Mouse (Mus musculus) kidney, embryonic 16.5 days (tissue): ENCODE results near the gene Ice1. TPM values are rescaled to one million over a fixed set of nuclear protein-coding genes. Genes with fewer than 3 reads are reported as not detected.

Experiments used
- ATAC-seq: fragments of 200-750 bp; cut with Nextera tagmentation; 2 replicates; pipeline ENCODE4 v1.8.0; 2017; ENCODE audit warnings: moderate TSS enrichment; ENCODE audit not compliant: low FRiP score, low TSS enrichment
- H3K27ac ChIP-seq: fragments of 300-500 bp; sonication (generic); 2 replicates; pipeline ENCODE4 v1.5.1; 2014; ENCODE audit warnings: low read length
- H3K27me3 ChIP-seq: fragments of 300-500 bp; sonication (generic); 2 replicates; pipeline ENCODE4 v1.6.1; 2014; ENCODE audit warnings: low read length, control low read depth, mixed read lengths; ENCODE audit not compliant: insufficient read depth
- H3K36me3 ChIP-seq: fragments of 300-500 bp; sonication (generic); 2 replicates; pipeline ENCODE4 v1.6.1; 2014; ENCODE audit warnings: low read length, control low read depth, mixed read lengths; ENCODE audit not compliant: insufficient read depth
- H3K4me1 ChIP-seq: fragments of 300-500 bp; sonication (generic); 2 replicates; pipeline ENCODE4 v1.6.1; 2014; ENCODE audit warnings: low read length, control low read depth, mixed read lengths; ENCODE audit not compliant: insufficient read depth
- H3K4me2 ChIP-seq: fragments of 300-500 bp; sonication (generic); replicated peaks from 2 replicates; pipeline ENCODE4 v1.6.1; 2014; ENCODE audit warnings: low read depth, low read length
- H3K4me3 ChIP-seq: fragments of 300-500 bp; sonication (generic); 2 replicates; pipeline ENCODE4 v1.5.1; 2014; ENCODE audit warnings: mild to moderate bottlenecking, low read length
- H3K9ac ChIP-seq: fragments of 300-500 bp; sonication (generic); replicated peaks from 2 replicates; pipeline ENCODE4 v1.6.1; 2014; ENCODE audit warnings: low read length
- H3K9me3 ChIP-seq: fragments of 300-500 bp; sonication (generic); 2 replicates; pipeline ENCODE4 v1.6.1; 2016; ENCODE audit warnings: low read length, control low read depth
- WGBS: fragments of 180-500 bp; shearing (Covaris S2); extraction: QIAGEN DNeasy Blood & Tissue Kit; methylation state at CpG from one replicate; pipeline ENCODE4 v1.1.7; 2014; 5-methylcytosine and 5-hydroxymethylcytosine counted together
- polyA plus RNA-seq: library from polyadenylated mRNA; unstranded; fragments of >200 nt; fragmentation: Nextera tagmentation; extraction: Ambion mirVana; gene quantifications from 2 replicates; pipeline ENCODE4 v1.2.1, GENCODE M21; 2015

The Ice1 gene
- polyA plus RNA-seq, 1 experiment from 2014 or later, result 19.9 TPM

DNA sequence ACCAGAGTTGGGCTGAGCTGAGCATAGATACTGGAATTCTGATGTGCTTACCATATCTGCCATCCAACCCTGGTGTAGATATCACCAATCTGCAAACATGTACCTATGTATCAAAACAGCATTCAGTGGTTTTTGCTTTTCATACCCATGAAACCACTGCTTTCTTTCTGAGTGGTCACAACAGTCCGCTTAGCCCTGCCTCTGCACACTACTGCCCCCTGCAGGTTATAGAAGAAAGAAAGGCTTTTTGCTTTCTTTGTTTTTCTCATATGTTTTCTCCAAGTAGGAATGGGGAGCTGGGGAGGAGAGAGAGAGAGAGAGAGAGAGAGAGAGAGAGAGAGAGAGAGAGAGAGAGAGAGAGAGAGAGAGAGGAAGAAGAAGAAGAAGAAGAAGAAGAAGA lies 92.2 kb downstream of the Ice1 start:
- H3K4me2 ChIP-seq, result no peak overlapping the region
- H3K27me3 ChIP-seq, result no peaks in the 10 kb centered on the region
- no peak for ATAC-seq
- H3K4me3 ChIP-seq, result no peak overlapping the region
- H3K9me3 ChIP-seq, result no peaks in the 10 kb centered on the region
- no peaks in the 10 kb centered on the region for H3K4me1 ChIP-seq
- WGBS, result 14% methylated on average over 1 of the region's 1 CpGs
- H3K27ac ChIP-seq, result no peak overlapping the region
- H3K9ac ChIP-seq, result no peak overlapping the region
- no peaks in the 10 kb centered on the region for H3K36me3 ChIP-seq

- no peak overlapping the region for H3K4me3 ChIP-seq
- no peaks in the 10 kb centered on the region for H3K36me3 ChIP-seq
- no peaks in the 10 kb centered on the region for H3K4me1 ChIP-seq
- H3K27me3 ChIP-seq, result no peaks in the 10 kb centered on the region
- WGBS, result 74% methylated on average over 1 of the region's 1 CpGs
- no peaks in the 10 kb centered on the region for H3K9me3 ChIP-seq
- H3K9ac ChIP-seq, result no peak overlapping the region
- H3K4me2 ChIP-seq, result no peak overlapping the region
- ATAC-seq, result no peak
- H3K27ac ChIP-seq, result no peak overlapping the region
Measured at GRCm38 (mm10) chr13:70539842-70540241, 97.6 kb downstream of the Ice1 start.

DNA sequence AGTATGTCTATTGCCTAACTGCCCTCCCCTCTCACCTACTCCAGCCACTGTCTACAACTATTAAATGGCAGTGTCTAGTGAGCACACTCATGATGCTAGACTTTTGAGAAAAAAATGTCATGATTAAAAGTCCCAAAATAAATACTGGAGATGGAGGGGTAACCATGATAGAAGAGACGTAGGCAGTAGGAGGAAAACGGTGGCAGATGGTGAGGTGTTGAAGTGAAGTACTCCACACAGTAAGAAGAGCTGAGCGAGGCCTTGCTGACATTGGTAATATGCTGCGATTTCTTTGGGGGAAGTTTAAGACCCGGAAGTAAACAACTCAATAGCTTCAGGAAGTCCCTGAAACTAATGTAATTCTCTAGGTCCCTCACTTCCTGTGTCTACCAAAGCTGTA lies 104.0 kb downstream of the Ice1 start:
- H3K4me2 ChIP-seq, result no peak overlapping the region
- WGBS, result 91% methylated on average over 5 of the region's 5 CpGs

GRCm38 (mm10) chr13:70532719-70533118 lies 104.7 kb downstream of the Ice1 start:
- no peak for ATAC-seq
- Histone ChIP-seq H3K4me1 (no peaks in the 10 kb centered on the region), H3K9ac (no peak overlapping the region), H3K27ac (no peak overlapping the region), H3K9me3 (no peaks in the 10 kb centered on the region), H3K36me3 (no peaks in the 10 kb centered on the region), H3K4me2 (no peak overlapping the region), H3K27me3 (no peaks in the 10 kb centered on the region), H3K4me3 (no peak overlapping the region)
- 88% methylated on average over 10 of the region's 10 CpGs for whole genome bisulfite sequencing

More for the DNA sequence above, 104.0 kb downstream of the Ice1 start:
- Histone ChIP-seq H3K27ac (no peak overlapping the region), H3K36me3 (no peaks in the 10 kb centered on the region), H3K27me3 (no peaks in the 10 kb centered on the region), H3K4me1 (no peaks in the 10 kb centered on the region), H3K9me3 (no peaks in the 10 kb centered on the region), H3K9ac (no peak overlapping the region), H3K4me3 (no peak overlapping the region)
- ATAC-seq, result no peak

DNA sequence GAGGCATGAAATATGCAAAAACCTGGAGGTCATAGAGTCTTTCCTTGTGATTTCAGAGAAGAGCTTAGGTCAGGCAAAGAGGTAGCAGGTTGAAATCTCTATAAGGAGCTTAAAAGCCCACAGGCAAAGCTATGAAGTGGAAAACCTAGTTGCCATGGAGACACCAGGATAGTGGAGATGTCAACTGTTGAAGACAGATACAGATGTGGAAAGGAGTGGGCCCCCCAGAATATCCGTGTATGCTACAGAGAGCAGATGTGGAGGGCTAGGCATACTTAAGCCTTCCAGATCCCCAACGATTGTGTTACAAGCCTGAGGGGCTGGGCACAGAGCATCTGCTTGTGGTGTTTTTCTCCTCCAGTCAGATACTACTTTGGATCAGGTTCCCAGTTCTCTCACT lies 119.8 kb downstream of the Ice1 start:
- Histone ChIP-seq H3K27ac (no peak overlapping the region), H3K9me3 (no peaks in the 10 kb centered on the region), H3K36me3 (no peaks in the 10 kb centered on the region), H3K4me2 (no peak overlapping the region), H3K4me1 (no peaks in the 10 kb centered on the region), H3K27me3 (no peaks in the 10 kb centered on the region), H3K9ac (no peak overlapping the region), H3K4me3 (no peak overlapping the region)
- no peak for ATAC-seq
- 74% methylated on average over 2 of the region's 2 CpGs for WGBS

- ATAC-seq, result no peak
- H3K4me1 ChIP-seq, result no peaks in the 10 kb centered on the region
- no peaks in the 10 kb centered on the region for H3K27me3 ChIP-seq
- no peak overlapping the region for H3K9ac ChIP-seq
- H3K36me3 ChIP-seq, result no peaks in the 10 kb centered on the region
- WGBS, result 79% methylated on average over 2 of the region's 2 CpGs
- no peak overlapping the region for H3K4me2 ChIP-seq
- no peak overlapping the region for H3K27ac ChIP-seq
- H3K9me3 ChIP-seq, result no peaks in the 10 kb centered on the region
- no peak overlapping the region for H3K4me3 ChIP-seq
Measured at GRCm38 (mm10) chr13:70515004-70515403, 122.4 kb downstream of the Ice1 start.

DNA sequence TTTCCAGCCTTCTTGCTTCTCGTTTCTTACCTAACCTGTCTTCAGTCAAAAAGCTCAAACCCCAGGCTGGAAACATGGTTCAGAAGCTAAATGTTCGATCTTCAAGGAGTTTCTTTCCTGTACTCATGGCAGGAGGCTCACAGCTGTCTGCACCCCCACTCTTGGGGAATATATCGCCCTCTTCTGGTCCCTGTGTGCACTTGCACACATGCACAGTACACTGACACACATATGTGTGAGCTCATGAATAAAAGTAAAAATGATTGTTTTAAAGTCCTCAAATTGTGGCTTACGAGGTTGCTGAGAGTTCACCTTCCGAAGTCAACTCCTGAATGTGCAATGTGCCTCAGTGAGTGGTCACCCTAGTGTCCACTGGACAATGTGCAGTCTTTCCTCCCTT lies 127.2 kb downstream of the Ice1 start:
- H3K27ac ChIP-seq, result no peak overlapping the region
- H3K4me3 ChIP-seq, result no peak overlapping the region
- ATAC-seq, result no peak
- 76% methylated on average over 5 of the region's 5 CpGs for WGBS
- H3K36me3 ChIP-seq, result no peaks in the 10 kb centered on the region
- no peak overlapping the region for H3K4me2 ChIP-seq
- no peak overlapping the region for H3K9ac ChIP-seq
- no peaks in the 10 kb centered on the region for H3K4me1 ChIP-seq
- no peaks in the 10 kb centered on the region for H3K9me3 ChIP-seq
- H3K27me3 ChIP-seq, result no peaks in the 10 kb centered on the region

DNA sequence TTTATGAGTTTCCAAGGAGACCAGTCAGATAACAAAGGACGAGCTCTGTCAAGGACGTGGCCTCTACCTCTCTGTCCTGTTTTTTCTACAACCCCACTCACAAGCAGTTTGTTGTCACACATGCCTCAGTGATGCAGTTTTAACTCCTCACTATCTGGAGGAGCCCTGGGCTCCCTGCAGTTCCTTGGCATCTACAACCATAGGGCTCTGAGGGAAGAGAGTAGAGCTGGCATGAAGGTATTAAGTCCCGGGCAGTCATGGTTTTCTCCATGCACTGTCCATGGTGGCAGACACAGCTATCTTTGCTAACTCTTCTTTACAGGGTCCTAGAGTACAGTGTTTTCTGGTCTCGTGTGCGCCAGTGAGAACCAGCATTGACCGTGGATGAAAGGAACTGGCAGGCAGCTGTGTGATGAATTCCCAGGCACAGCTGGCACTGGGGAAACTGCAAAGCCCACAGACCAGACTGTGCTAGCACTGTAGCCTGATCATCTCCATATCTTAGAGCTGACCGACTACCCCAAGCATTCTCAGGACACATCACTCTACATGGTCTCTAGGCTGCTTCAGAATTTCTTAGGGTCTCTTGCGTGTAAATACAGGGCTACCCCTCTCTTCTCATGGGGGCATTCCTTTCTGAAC lies 127.9 kb downstream of the Ice1 start:
- ATAC-seq, result no peak
- WGBS, result 76% methylated on average over 8 of the region's 8 CpGs

DNA sequence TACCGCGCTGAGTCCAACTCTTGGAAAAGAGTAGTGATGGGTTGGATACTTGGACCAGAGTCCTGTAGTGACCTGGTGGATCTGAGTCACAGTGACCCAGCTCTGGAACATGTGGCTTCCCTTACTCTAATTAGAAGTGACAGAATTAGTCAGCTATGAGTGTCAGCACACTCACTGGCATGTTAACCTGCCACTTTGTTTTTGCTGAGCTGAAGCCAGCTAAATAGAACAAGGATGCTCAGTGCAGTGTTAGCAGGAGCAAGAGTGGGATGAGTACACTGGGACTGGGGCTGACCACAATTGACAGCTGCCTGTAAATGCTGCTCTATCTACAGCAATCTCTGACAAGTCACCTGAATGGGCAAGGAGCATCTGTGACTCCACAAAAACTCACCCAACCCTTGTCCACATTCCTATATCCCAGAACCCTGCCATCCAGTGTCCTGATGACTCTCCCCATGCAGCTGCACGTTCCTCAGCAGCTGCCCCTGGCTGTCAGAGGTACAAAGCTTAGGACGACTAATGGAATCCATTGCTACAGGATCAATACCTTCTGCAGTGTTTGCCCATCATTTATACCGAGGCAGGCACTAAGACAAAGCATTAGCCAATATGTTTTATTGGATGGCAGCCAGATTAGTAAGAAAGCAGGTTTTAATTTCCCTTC lies 128.6 kb downstream of the Ice1 start:
- H3K9me3 ChIP-seq, result no peaks in the 10 kb centered on the region
- H3K27me3 ChIP-seq, result no peaks in the 10 kb centered on the region
- H3K4me1 ChIP-seq, result no peaks in the 10 kb centered on the region
- no peak overlapping the region for H3K27ac ChIP-seq
- 68% methylated on average over 5 of the region's 5 CpGs for whole genome bisulfite sequencing
- H3K36me3 ChIP-seq, result no peaks in the 10 kb centered on the region
- ATAC-seq, result no peak
- H3K9ac ChIP-seq, result no peak overlapping the region
- H3K4me2 ChIP-seq, result no peak overlapping the region
- no peak overlapping the region for H3K4me3 ChIP-seq

More for the DNA sequence above, 127.9 kb downstream of the Ice1 start:
- H3K27me3 ChIP-seq, result no peaks in the 10 kb centered on the region
- no peak overlapping the region for H3K4me3 ChIP-seq
- no peak overlapping the region for H3K9ac ChIP-seq
- H3K4me2 ChIP-seq, result no peak overlapping the region
- H3K4me1 ChIP-seq, result no peaks in the 10 kb centered on the region
- no peak overlapping the region for H3K27ac ChIP-seq
- H3K9me3 ChIP-seq, result no peaks in the 10 kb centered on the region
- no peaks in the 10 kb centered on the region for H3K36me3 ChIP-seq
